Mouse (Mus musculus): ENCODE data around the gene Duox2. TPM values are rescaled to one million over a fixed set of nuclear protein-coding genes. Genes with fewer than 3 reads are reported as not detected.

The Duox2 gene
- polyA plus RNA-seq, 1 experiment, result not detected

GRCm38 (mm10) chr2:122240735-122241134 lies 57.5 kb downstream of the Duox2 start:
- Histone ChIP-seq H3K4me1 (ENCODE audit: control insufficient read depth, insufficient read depth, low read length) (no peaks in the 10 kb centered on the region; the same call in 1 of the 2 replicates), H3K27ac (ENCODE audit: control insufficient read depth, insufficient read depth, low read depth, low read length, poor library complexity) (no peak overlapping the region), H3K4me3 (replicated peaks; ENCODE audit: control insufficient read depth, low read depth, low read length) (no peak overlapping the region)
- TF ChIP-seq CTCF (IDR thresholded peaks at IDR 0.05; ENCODE audit: control insufficient read depth, insufficient read depth, low read length), result no peak
- TF ChIP-seq POLR2A (IDR thresholded peaks at IDR 0.05; ENCODE audit: borderline replicate concordance, control insufficient read depth, low read depth, low read length), result no peak

DNA sequence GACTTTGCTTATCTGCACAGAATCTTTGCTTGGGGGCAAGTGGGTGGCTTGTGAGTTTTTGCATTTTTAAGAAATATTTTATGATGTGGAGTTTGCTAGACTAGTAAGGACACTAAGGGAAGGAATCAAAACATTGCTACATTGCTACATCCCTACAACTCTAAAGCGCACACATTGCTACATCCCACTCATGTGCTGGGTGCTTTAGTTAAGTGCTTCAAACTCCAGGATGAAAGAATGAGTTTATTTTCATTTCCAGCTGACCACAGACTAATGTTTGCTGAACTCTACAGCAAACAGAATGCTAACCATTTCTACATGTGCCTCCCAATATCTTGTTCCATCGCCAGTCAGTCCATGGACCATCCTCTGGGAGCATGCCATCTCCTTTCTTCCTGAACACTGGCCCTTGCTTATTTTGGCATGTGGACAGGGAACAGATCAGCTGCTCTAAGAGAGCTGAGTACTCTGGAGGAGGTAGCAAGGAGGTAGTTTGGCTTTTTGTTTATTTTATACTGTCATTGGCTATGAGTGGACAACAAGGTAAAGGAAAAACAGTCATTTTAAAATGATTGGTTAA lies 60.3 kb downstream of the Duox2 start:
- Histone ChIP-seq H3K4me3 (replicated peaks; ENCODE audit: control insufficient read depth, low read depth, low read length) (no peak overlapping the region), H3K4me1 (ENCODE audit: control insufficient read depth, insufficient read depth, low read length) (no peaks in the 10 kb centered on the region), H3K27ac (ENCODE audit: control insufficient read depth, insufficient read depth, low read depth, low read length, poor library complexity) (no peak overlapping the region)
- TF ChIP-seq POLR2A (IDR thresholded peaks at IDR 0.05; ENCODE audit: borderline replicate concordance, control insufficient read depth, low read depth, low read length) (no peak), CTCF (IDR thresholded peaks at IDR 0.05; ENCODE audit: control insufficient read depth, insufficient read depth, low read length) (no peak)
- 96% methylated on average over 2 of the region's 2 CpGs for WGBS

GRCm38 (mm10) chr2:122236321-122236720 lies 61.9 kb downstream of the Duox2 start:
- Histone ChIP-seq H3K27ac (ENCODE audit: control insufficient read depth, insufficient read depth, low read depth, low read length, poor library complexity) (no peak overlapping the region), H3K4me1 (ENCODE audit: control insufficient read depth, insufficient read depth, low read length) (no peaks in the 10 kb centered on the region), H3K4me3 (replicated peaks; ENCODE audit: control insufficient read depth, low read depth, low read length) (no peak overlapping the region)
- TF ChIP-seq POLR2A (IDR thresholded peaks at IDR 0.05; ENCODE audit: borderline replicate concordance, control insufficient read depth, low read depth, low read length), result no peak
- TF ChIP-seq CTCF (IDR thresholded peaks at IDR 0.05; ENCODE audit: control insufficient read depth, insufficient read depth, low read length), result no peak

DNA sequence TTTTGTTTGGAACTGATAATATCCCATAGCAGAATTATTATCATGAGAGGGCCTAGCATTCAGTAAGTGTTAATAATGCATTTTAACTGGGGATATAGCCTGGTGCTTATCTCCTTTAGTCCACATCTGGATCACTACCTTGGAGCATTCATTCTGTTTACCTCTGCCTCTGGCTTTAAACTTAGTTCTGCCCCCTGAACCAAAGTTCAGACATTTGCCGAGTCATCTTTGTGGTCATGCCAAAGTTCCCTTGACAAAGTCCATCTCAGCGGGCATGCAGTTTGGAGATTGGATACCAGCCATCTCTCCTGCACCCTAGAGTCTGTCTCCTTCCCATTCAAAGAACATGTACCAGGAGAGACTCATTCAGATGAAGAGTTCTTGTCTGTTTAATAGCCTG lies 62.8 kb downstream of the Duox2 start:
- Histone ChIP-seq H3K4me1 (ENCODE audit: control insufficient read depth, insufficient read depth, low read length) (no peaks in the 10 kb centered on the region), H3K27ac (ENCODE audit: control insufficient read depth, insufficient read depth, low read depth, low read length, poor library complexity) (no peak overlapping the region), H3K4me3 (replicated peaks; ENCODE audit: control insufficient read depth, low read depth, low read length) (no peak overlapping the region)
- TF ChIP-seq CTCF (IDR thresholded peaks at IDR 0.05; ENCODE audit: control insufficient read depth, insufficient read depth, low read length) (no peak), POLR2A (IDR thresholded peaks at IDR 0.05; ENCODE audit: borderline replicate concordance, control insufficient read depth, low read depth, low read length) (no peak)
- 8% methylated on average over 2 of the region's 2 CpGs for WGBS

- under 1% methylated on average over 35 of the region's 35 CpGs for WGBS
- Histone ChIP-seq H3K4me3 (replicated peaks; ENCODE audit: control insufficient read depth, low read depth, low read length) (peak within 1 kb of the TSS; percentile 92), H3K4me1 (ENCODE audit: control insufficient read depth, insufficient read depth, low read length) (no peaks in the 10 kb centered on the region), H3K27ac (ENCODE audit: control insufficient read depth, insufficient read depth, low read depth, low read length, poor library complexity) (peak within 1 kb of the TSS; percentile 70)
- TF ChIP-seq CTCF (IDR thresholded peaks at IDR 0.05; ENCODE audit: control insufficient read depth, insufficient read depth, low read length) (no peak), POLR2A (IDR thresholded peaks at IDR 0.05; ENCODE audit: borderline replicate concordance, control insufficient read depth, low read depth, low read length) (peak; percentile 42; the same call in 1 of the 2 replicates)
Measured at GRCm38 (mm10) chr2:122234611-122235288, 63.5 kb downstream of the Duox2 start, which contains the start of gene Sord. Gene Sord, plus strand, starts transcription at chr2:122234749.

DNA sequence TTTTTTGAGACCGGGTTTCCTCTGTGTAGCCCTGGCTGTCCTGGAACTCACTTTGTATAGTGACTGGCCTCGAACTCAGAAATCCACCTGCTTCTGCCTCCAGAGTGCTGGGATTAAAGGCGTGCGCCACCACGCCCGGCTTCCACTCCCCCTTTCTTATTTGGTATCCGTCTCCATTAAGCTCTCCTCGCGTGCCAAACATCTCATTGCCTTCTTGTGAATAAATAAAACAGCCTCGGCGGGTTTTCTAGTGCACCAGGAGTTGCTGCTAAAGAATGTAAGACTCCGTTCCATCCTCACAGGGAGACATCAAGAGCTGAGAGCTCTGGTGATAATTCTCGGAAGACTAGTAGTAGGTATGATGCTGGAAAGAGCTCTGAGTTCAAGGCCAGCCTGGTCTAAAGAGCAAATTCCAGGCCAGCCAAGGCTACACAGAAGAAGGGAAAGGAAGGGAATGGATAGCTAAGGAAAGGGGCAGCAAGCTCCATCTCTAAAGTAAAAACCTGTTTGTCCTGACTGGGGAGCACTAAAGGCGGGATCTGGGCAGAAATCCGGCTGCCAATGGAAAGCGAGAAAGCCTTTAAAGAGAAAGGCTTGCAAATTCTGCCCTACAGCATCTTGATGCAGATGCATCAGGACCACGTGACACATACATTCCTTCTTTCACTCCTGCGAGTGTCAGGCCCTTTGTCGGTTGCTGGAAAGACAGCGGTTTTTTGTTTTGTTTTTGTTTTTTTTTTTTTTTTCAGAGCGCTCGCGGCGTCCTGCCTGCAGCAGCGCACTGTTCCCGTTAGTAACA lies 64.3 kb downstream of the Duox2 start:
- WGBS, result 16% methylated on average over 26 of the region's 26 CpGs
- Histone ChIP-seq H3K27ac (ENCODE audit: control insufficient read depth, insufficient read depth, low read depth, low read length, poor library complexity) (peak overlapping the region; percentile 70; the same call in 1 of the 2 replicates), H3K4me3 (replicated peaks; ENCODE audit: control insufficient read depth, low read depth, low read length) (peak overlapping the region; percentile 92), H3K4me1 (ENCODE audit: control insufficient read depth, insufficient read depth, low read length) (no peaks in the 10 kb centered on the region)
- TF ChIP-seq CTCF (IDR thresholded peaks at IDR 0.05; ENCODE audit: control insufficient read depth, insufficient read depth, low read length), result no peak
- no peak for TF ChIP-seq POLR2A (IDR thresholded peaks at IDR 0.05; ENCODE audit: borderline replicate concordance, control insufficient read depth, low read depth, low read length)

- 63% methylated on average over 5 of the region's 5 CpGs for WGBS
- no peak for TF ChIP-seq POLR2A (IDR thresholded peaks at IDR 0.05; ENCODE audit: borderline replicate concordance, control insufficient read depth, low read depth, low read length)
- Histone ChIP-seq H3K4me3 (replicated peaks; ENCODE audit: control insufficient read depth, low read depth, low read length) (no peak overlapping the region), H3K27ac (ENCODE audit: control insufficient read depth, insufficient read depth, low read depth, low read length, poor library complexity) (no peak overlapping the region), H3K4me1 (ENCODE audit: control insufficient read depth, insufficient read depth, low read length) (no peaks in the 10 kb centered on the region)
Measured at GRCm38 (mm10) chr2:122233341-122233740, 64.9 kb downstream of the Duox2 start.

- H3K4me3 ChIP-seq (replicated peaks; ENCODE audit: control insufficient read depth, low read depth, low read length), result no peak overlapping the region
- no peak overlapping the region for H3K27ac ChIP-seq (ENCODE audit: control insufficient read depth, insufficient read depth, low read depth, low read length, poor library complexity)
- TF ChIP-seq CTCF (IDR thresholded peaks at IDR 0.05; ENCODE audit: control insufficient read depth, insufficient read depth, low read length) (no peak), POLR2A (IDR thresholded peaks at IDR 0.05; ENCODE audit: borderline replicate concordance, control insufficient read depth, low read depth, low read length) (no peak)
- WGBS, result 92% methylated on average over 9 of the region's 9 CpGs
- H3K4me1 ChIP-seq (ENCODE audit: control insufficient read depth, insufficient read depth, low read length), result no peaks in the 10 kb centered on the region
Measured at GRCm38 (mm10) chr2:122231616-122232015, 66.6 kb downstream of the Duox2 start.
